Mouse (Mus musculus) sigmoid colon, adult 10 weeks (tissue): ENCODE data around the gene Nfatc2. TPM values are rescaled to one million over a fixed set of nuclear protein-coding genes. Genes with fewer than 3 reads are reported as not detected.

Experiments
- polyA plus RNA-seq: library from polyadenylated mRNA; stranded (reverse); fragments of 350-450 nt; fragmentation: Illumina TruSeq; extraction: RNeasy Lipid Tissue Mini Kit (QIAGEN cat#74804); gene quantifications from one replicate; pipeline ENCODE4 v1.2.3, GENCODE M21; 2014; ENCODE audit warnings: low read depth, low replicate concordance

The Nfatc2 gene
- 2.6 TPM for polyA plus RNA-seq

DNA sequence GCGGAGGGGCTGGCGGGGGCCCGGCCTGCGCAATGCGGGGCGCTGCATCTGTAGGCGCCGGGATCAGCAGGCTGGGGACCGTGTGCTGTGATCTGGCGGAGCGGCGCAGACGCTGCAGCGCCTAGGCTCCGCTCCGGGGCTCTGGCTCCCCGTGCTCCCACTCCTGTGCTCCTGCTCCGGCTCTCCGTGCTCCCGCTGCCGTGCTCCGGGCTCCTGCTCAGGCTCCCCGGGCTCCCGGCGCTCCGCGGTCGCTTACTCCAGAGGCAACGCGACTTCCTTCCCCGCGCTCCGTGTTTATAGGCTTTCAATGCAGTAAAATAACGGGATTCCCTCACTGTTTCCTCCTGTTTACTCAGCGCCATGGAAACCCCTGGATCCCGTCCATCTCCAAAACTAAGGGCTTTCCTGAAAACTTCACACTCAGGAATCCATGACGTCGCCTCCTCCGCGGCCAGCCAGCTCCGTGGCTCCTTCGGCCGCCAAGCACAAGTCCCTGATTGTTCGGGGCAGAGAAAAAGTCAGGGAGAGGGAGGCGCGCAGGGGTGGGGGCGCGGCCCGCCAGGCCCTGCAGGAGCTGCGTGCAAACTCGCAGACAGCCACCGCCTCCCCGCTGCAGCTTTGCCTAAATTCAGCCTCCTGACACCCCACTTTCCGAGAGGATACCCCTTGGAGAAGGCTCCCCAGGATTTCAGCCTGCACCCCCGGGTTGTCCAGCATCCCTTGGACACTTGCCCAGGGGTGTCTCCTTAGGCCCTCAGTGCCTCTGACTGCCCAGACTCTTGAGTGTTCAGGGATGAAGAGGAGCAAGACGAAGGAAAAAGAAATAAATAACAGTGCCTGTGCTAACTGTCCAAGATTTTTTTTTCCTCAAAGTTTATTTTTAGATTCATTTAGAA is at the start of gene Nfatc2:
TSS of gene Nfatc2 (minus strand) at position 167 of the 896 bp plus-strand sequence.

Other genes starting within 250 kb of the Nfatc2 start
- 21.9 TPM for gene Atp9a, start 140.8 kb upstream of the Nfatc2 start, polyA plus RNA-seq
- gene Sall4, start 166.3 kb upstream of the Nfatc2 start, polyA plus RNA-seq, result not detected